Mouse (Mus musculus) embryonic facial prominence, embryonic 15.5 days (tissue): ENCODE data around the gene Btnl2. TPM values are rescaled to one million over a fixed set of nuclear protein-coding genes. Genes with fewer than 3 reads are reported as not detected.
A peak's percentile ranks its signal among the peaks of the same experiment; 100 is the strongest.

Experiments
- ATAC-seq: fragments of 200-750 bp; cut with Nextera tagmentation; 2 replicates; pipeline ENCODE4 v1.8.0; 2017; ENCODE audit warnings: low read depth, moderate TSS enrichment; ENCODE audit not compliant: insufficient number of reproducible peaks, low FRiP score, low TSS enrichment
- H3K27ac ChIP-seq: fragments of 300-500 bp; sonication (generic); replicated peaks from 2 replicates; pipeline ENCODE4 v1.5.1; 2015; ENCODE audit warnings: mild to moderate bottlenecking, inconsistent platforms
- H3K27me3 ChIP-seq: fragments of 300-500 bp; sonication (generic); 2 replicates; pipeline ENCODE4 v1.6.1; 2015; ENCODE audit warnings: inconsistent platforms
- H3K36me3 ChIP-seq: fragments of 300-500 bp; sonication (generic); 2 replicates; pipeline ENCODE4 v1.6.1; 2015; ENCODE audit warnings: mild to moderate bottlenecking, inconsistent platforms
- H3K4me1 ChIP-seq: fragments of 300-500 bp; sonication (generic); 2 replicates; pipeline ENCODE4 v1.6.1; 2015; ENCODE audit warnings: inconsistent platforms
- H3K4me2 ChIP-seq: fragments of 300-500 bp; sonication (generic); replicated peaks from 2 replicates; pipeline ENCODE4 v1.6.1; 2015; ENCODE audit warnings: mild to moderate bottlenecking, inconsistent platforms
- H3K4me3 ChIP-seq: fragments of 300-500 bp; sonication (generic); replicated peaks from 2 replicates; pipeline ENCODE4 v1.5.1; 2015; ENCODE audit warnings: mild to moderate bottlenecking, inconsistent platforms
- H3K9ac ChIP-seq: fragments of 300-500 bp; sonication (generic); 2 replicates; pipeline ENCODE4 v1.6.1; 2015; ENCODE audit warnings: inconsistent platforms
- H3K9me3 ChIP-seq: fragments of 300-500 bp; sonication (generic); replicated peaks from 2 replicates; pipeline ENCODE4 v1.6.1; 2016; ENCODE audit warnings: inconsistent platforms
- WGBS: fragments of 180-500 bp; shearing (Covaris S2); methylation state at CpG from one replicate; pipeline ENCODE4 v1.1.7; 2015; 5-methylcytosine and 5-hydroxymethylcytosine counted together
- polyA plus RNA-seq: library from polyadenylated mRNA; unstranded; fragments of >200 nt; fragmentation: Nextera tagmentation; extraction: Ambion mirVana; gene quantifications from 2 replicates; pipeline ENCODE4 v1.2.1, GENCODE M21; 2015

Gene Btnl2
- polyA plus RNA-seq, 1 experiment from 2014 or later: 0.24 TPM

DNA sequence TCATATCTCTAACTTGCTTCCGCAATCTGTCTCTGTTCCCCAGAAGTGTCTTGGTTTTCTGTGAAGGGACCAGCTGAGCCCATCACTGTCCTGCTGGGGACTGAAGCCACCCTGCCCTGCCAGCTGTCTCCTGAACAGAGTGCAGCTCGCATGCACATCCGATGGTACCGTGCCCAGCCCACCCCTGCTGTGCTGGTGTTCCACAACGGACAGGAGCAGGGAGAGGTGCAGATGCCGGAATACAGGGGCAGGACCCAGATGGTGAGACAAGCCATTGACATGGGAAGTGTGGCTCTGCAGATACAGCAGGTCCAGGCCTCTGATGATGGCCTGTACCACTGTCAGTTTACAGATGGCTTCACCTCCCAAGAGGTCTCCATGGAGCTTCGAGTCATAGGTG is 24.8 kb downstream of the Btnl2 start:
- H3K9ac ChIP-seq: no peak overlapping the region
- H3K9me3 ChIP-seq: no peaks in the 10 kb centered on the region
- no peaks in the 10 kb centered on the region for H3K36me3 ChIP-seq
- no peaks in the 10 kb centered on the region for H3K27me3 ChIP-seq
- no peak overlapping the region for H3K4me3 ChIP-seq
- H3K27ac ChIP-seq: no peak overlapping the region
- H3K4me1 ChIP-seq: no peaks in the 10 kb centered on the region
- no peak overlapping the region for H3K4me2 ChIP-seq
- 78% methylated on average over 7 of the region's 7 CpGs for WGBS
- no peak for ATAC-seq

GRCm38 (mm10) chr17:34381876-34382275 is 27.3 kb downstream of the Btnl2 start:
- Histone ChIP-seq H3K4me3 (no peak overlapping the region), H3K36me3 (no peaks in the 10 kb centered on the region), H3K27ac (no peak overlapping the region), H3K9ac (no peak overlapping the region), H3K27me3 (no peaks in the 10 kb centered on the region), H3K9me3 (no peaks in the 10 kb centered on the region), H3K4me1 (no peaks in the 10 kb centered on the region), H3K4me2 (no peak overlapping the region)
- no peak for ATAC-seq
- 75% methylated on average over 11 of the region's 11 CpGs for WGBS

GRCm38 (mm10) chr17:34383212-34383611 is 28.6 kb downstream of the Btnl2 start:
- no peaks in the 10 kb centered on the region for H3K36me3 ChIP-seq
- H3K9ac ChIP-seq: no peak overlapping the region
- no peaks in the 10 kb centered on the region for H3K9me3 ChIP-seq
- H3K27me3 ChIP-seq: no peaks in the 10 kb centered on the region
- WGBS: 76% methylated on average over 7 of the region's 7 CpGs
- H3K4me2 ChIP-seq: no peak overlapping the region
- ATAC-seq: no peak
- no peak overlapping the region for H3K27ac ChIP-seq
- H3K4me1 ChIP-seq: no peaks in the 10 kb centered on the region
- H3K4me3 ChIP-seq: no peak overlapping the region

- ATAC-seq: no peak; the same call in 1 of the 2 replicates
- Histone ChIP-seq H3K27ac (no peak overlapping the region), H3K36me3 (no peaks in the 10 kb centered on the region), H3K4me1 (no peaks in the 10 kb centered on the region), H3K9ac (no peak overlapping the region), H3K27me3 (no peaks in the 10 kb centered on the region), H3K4me2 (no peak overlapping the region), H3K4me3 (no peak overlapping the region), H3K9me3 (no peaks in the 10 kb centered on the region)
- WGBS: 53% methylated on average over 3 of the region's 3 CpGs
Measured at GRCm38 (mm10) chr17:34384699-34385098, 30.1 kb downstream of the Btnl2 start.

GRCm38 (mm10) chr17:34386656-34387055 is 32.0 kb downstream of the Btnl2 start:
- Histone ChIP-seq H3K4me2 (no peak overlapping the region), H3K4me3 (no peak overlapping the region), H3K36me3 (no peaks in the 10 kb centered on the region), H3K9ac (no peak overlapping the region), H3K27me3 (peaks cover 6% of the 10 kb centered on the region), H3K27ac (no peak overlapping the region), H3K9me3 (no peaks in the 10 kb centered on the region), H3K4me1 (no peaks in the 10 kb centered on the region)
- ATAC-seq: no peak
- 77% methylated on average over 2 of the region's 2 CpGs for WGBS

DNA sequence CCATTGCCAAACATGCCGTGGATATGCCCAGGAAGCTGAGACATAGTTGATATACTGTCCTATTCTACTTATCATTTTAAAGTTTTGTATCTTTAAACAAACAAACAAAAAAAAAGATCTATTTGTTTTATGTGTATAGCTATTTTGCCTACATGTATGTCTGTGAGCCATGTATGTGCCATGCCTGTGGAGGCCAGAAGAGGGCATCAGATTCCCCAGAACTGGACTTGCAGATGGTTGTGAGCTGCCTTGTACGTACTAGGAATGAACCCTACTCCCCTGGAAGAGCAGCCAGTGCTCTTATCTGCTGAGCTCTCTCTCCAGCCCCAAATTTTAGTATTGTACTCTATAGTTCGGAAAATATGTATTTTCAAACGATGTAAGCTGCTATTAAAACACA is 33.9 kb downstream of the Btnl2 start:
- H3K36me3 ChIP-seq: no peaks in the 10 kb centered on the region
- no peak overlapping the region for H3K4me3 ChIP-seq
- H3K27ac ChIP-seq: no peak overlapping the region
- H3K27me3 ChIP-seq: peaks cover 14% of the 10 kb centered on the region
- ATAC-seq: no peak
- WGBS: 36% methylated on average over 4 of the region's 4 CpGs
- no peak overlapping the region for H3K4me2 ChIP-seq
- H3K4me1 ChIP-seq: no peaks in the 10 kb centered on the region; the same call in 1 of the 2 replicates
- no peak overlapping the region for H3K9ac ChIP-seq
- H3K9me3 ChIP-seq: no peaks in the 10 kb centered on the region

DNA sequence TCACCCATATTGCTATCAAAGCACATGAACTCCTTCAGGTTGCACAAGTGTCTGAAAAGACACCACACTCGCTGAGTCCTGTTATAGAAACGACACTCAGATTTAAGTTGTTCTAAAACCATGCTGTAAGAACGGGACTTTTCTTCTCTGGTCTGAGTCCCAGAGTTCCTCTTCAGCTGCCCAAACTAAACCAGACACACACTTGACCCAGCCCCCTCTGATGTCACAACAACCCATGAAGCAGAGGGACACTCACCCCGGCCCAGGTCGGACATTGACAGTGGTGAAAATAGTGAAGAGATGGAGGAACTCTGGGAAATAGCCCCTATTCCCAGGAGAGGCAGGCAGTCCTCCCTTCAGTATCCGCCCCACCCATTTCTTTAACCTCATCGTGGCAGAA is 36.9 kb downstream of the Btnl2 start:
- Histone ChIP-seq H3K4me1 (no peaks in the 10 kb centered on the region; the same call in 1 of the 2 replicates), H3K36me3 (no peaks in the 10 kb centered on the region), H3K27ac (no peak overlapping the region), H3K27me3 (peaks cover 14% of the 10 kb centered on the region), H3K4me2 (no peak overlapping the region; the same call in 1 of the 2 replicates), H3K9ac (no peak overlapping the region), H3K4me3 (no peak overlapping the region), H3K9me3 (no peaks in the 10 kb centered on the region)
- WGBS: 64% methylated on average over 7 of the region's 7 CpGs
- ATAC-seq: no peak

DNA sequence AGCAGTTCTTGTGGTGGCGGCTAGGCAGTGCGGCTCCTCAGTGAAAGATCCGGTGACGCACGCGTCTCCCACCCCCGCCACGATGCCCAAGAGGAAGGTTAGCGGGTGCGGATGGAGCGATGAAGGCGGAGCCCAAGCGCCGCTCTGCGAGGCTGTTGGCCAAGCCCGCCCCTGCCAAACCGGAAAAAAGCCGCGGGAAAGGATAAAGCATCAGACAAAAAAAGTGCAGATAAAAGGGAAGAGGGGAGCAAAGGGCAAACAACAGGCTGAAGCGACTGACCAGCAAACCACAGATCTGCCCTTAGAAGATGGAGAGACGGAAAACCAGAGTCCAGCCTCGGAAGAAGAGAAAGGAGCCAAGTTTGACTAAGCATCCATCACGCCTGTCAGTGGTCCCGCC is 37.7 kb downstream of the Btnl2 start:
- Histone ChIP-seq H3K4me1 (no peaks in the 10 kb centered on the region; the same call in 1 of the 2 replicates), H3K4me2 (peak overlapping the region; percentile 55), H3K4me3 (peak overlapping the region; percentile 32), H3K9me3 (no peaks in the 10 kb centered on the region), H3K9ac (no peak overlapping the region), H3K27me3 (peaks cover 14% of the 10 kb centered on the region), H3K36me3 (no peaks in the 10 kb centered on the region), H3K27ac (no peak overlapping the region)
- whole genome bisulfite sequencing: 4% methylated on average over 24 of the region's 24 CpGs
- ATAC-seq: no peak; the same call in 1 of the 2 replicates

GRCm38 (mm10) chr17:34397357-34397756 is 42.7 kb downstream of the Btnl2 start:
- 0 out of 2 replicates have a peak, but pooled peaks cover 3% of the 10 kb centered on the region for H3K4me1 ChIP-seq
- no peak for ATAC-seq
- H3K4me3 ChIP-seq: no peak overlapping the region
- no peak overlapping the region for H3K9ac ChIP-seq
- H3K9me3 ChIP-seq: no peaks in the 10 kb centered on the region
- no peak overlapping the region for H3K4me2 ChIP-seq
- H3K36me3 ChIP-seq: no peaks in the 10 kb centered on the region
- peaks cover 11% of the 10 kb centered on the region for H3K27me3 ChIP-seq
- WGBS: 55% methylated on average over 5 of the region's 5 CpGs
- H3K27ac ChIP-seq: no peak overlapping the region

DNA sequence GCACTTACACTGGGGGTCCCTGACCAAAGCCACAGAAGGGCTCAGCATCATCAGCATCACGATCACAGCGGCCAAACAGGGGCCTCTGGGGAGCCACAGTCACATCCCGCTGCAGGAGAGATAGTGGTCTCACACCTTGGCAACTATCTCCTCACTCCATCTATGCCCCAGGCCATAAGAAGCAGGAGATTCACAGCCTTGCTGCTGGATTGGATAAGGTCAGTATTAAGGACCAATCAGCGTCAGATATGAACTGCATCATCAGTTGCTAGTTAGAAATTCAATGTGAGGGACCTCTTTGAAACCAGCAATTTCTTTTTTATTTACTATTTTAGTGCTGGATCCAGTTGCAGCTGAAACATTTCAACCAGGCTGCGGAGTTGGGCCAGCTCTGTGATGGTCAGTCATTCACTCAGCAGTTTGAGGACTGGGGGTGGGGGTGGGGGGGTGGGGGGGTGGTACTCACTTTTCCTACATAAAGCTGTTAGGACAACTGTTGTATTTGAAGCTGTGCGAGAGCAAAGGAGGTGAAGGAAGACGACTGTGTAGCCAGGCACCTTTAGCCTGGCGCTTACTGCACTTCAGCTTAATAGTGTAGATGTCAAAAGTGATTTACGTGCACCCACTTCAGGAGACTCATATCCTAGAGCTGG is 43.6 kb downstream of the Btnl2 start:
- Histone ChIP-seq H3K4me1 (0 out of 2 replicates have a peak, but pooled peaks cover 3% of the 10 kb centered on the region), H3K4me3 (peak overlapping the region; percentile 54), H3K4me2 (peak overlapping the region; percentile 77), H3K36me3 (no peaks in the 10 kb centered on the region), H3K9me3 (no peaks in the 10 kb centered on the region), H3K27me3 (peaks cover 12% of the 10 kb centered on the region; the same call in 1 of the 2 replicates), H3K9ac (no peak overlapping the region), H3K27ac (peak overlapping the region; percentile 84)
- WGBS: 15% methylated on average over 9 of the region's 9 CpGs
- ATAC-seq: peak; percentile 88

DNA sequence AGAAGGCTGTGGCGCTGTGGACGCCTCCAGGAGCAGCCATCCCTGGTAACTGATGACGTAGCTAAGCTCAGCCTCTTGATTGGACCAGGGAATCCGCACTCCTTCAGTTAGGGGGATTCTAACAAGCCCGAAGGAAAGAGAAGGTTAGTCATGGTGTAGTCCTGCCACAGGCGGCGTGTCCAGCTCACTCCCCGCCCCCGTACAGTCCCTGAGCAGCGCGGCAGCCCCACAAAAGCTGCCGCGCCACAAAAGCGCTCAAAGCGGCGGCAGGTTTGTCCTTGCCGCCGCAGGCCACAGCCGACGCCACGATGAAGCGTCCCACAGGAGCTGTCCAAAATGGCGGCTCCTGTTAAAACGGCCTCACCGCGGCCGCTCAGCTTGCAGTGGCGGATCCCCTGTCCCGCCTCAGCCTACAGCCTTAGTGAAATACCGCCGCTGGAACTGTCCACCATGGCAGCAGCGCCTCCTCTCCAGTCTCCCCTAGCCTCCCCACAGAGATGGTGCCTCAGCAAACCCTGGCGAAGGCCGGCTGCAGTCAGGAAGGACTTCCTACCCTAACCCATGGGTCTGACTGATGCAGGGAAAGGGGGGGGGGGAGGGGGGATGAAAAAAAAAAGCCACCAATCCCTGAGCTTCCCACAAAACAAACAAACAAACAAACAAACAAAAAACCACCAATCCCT is 44.2 kb downstream of the Btnl2 start, which contains the start of gene BC051142:
BC051142 (plus strand) TSS at position 110 of the 683 bp plus-strand sequence.
- H3K27me3 ChIP-seq: peaks cover 13% of the 10 kb centered on the region; the same call in 1 of the 2 replicates
- H3K9ac ChIP-seq: peak within 1 kb of the TSS; percentile 33; the same call in 1 of the 2 replicates
- ATAC-seq: peak; percentile 91
- H3K27ac ChIP-seq: peak within 1 kb of the TSS; percentile 84
- H3K4me2 ChIP-seq: peak within 1 kb of the TSS; percentile 77
- no peaks in the 10 kb centered on the region for H3K36me3 ChIP-seq
- no peaks in the 10 kb centered on the region for H3K9me3 ChIP-seq
- H3K4me3 ChIP-seq: peak within 1 kb of the TSS; percentile 54
- WGBS: 6% methylated on average over 34 of the region's 34 CpGs
- H3K4me1 ChIP-seq: 0 out of 2 replicates have a peak, but pooled peaks cover 3% of the 10 kb centered on the region
